Mouse (Mus musculus) cerebellum, adult 2 months (tissue): ENCODE data around the gene Gm45837. TPM values are rescaled to one million over a fixed set of nuclear protein-coding genes. Genes with fewer than 3 reads are reported as not detected.
"Not testable (repeated sequence)": the region's sequence is repeated elsewhere in the genome, so short reads cannot be mapped to it uniquely, and the experiment has no call there.

Experiments
- DNase-seq, 2 experiments: peaks; one replicate each; pipeline ENCODE4 v3.0.0; 2021
- H3K27ac ChIP-seq: fragments of 200-500 bp; 2 replicates; pipeline ENCODE4 v1.5.1; 2012; ENCODE audit warnings: low read length, control low read depth, inconsistent platforms; ENCODE audit not compliant: insufficient read depth
- H3K27me3 ChIP-seq: fragments of 200-500 bp; 2 replicates; pipeline ENCODE4 v1.6.1; 2012; ENCODE audit warnings: inconsistent platforms, mild to moderate bottlenecking, low read length, moderate library complexity; ENCODE audit not compliant: control insufficient read depth, insufficient read depth
- H3K4me1 ChIP-seq: fragments of 200-500 bp; 2 replicates; pipeline ENCODE4 v1.6.1; 2011; ENCODE audit warnings: low read length; ENCODE audit not compliant: control insufficient read depth, insufficient read depth
- H3K4me3 ChIP-seq: fragments of 200-500 bp; replicated peaks from 2 replicates; pipeline ENCODE3; 2011; ENCODE audit warnings: mild to moderate bottlenecking, low read depth, low read length, control low read depth; ENCODE audit not compliant: insufficient read depth
- CTCF ChIP-seq: fragments of 200-500 bp; IDR thresholded peaks from 2 replicates; pipeline ENCODE4 v1.5.1; 2011; ENCODE audit warnings: low read depth, mild to moderate bottlenecking, control low read depth, low read length, moderate library complexity, borderline replicate concordance; ENCODE audit not compliant: insufficient read depth
- POLR2A ChIP-seq: fragments of 200-500 bp; IDR thresholded peaks from 2 replicates; pipeline ENCODE4 v1.6.1; 2011; ENCODE audit warnings: low read length, control low read depth, borderline replicate concordance; ENCODE audit not compliant: insufficient read depth
- WGBS: fragments of 180-500 bp; shearing (Covaris S2); methylation state at CpG from one replicate; pipeline ENCODE4 v1.1.7; 2018; 5-methylcytosine and 5-hydroxymethylcytosine counted together
- polyA plus RNA-seq: library from polyadenylated mRNA; depleted of rRNA; stranded (reverse); fragments of >200 nt; gene quantifications from 2 replicates; pipeline ENCODE4 v1.2.3, GENCODE M21; 2012

The Gm45837 gene
- polyA plus RNA-seq, 1 experiment: 1.2 TPM

GRCm38 (mm10) chr7:101539774-101540173 lies 129.1 kb downstream of the Gm45837 start:
- no peak for DNase-seq
- Histone ChIP-seq H3K4me1 (no peaks in the 10 kb centered on the region), H3K27ac (no peak overlapping the region), H3K27me3 (no peaks in the 10 kb centered on the region), H3K4me3 (no peak overlapping the region)
- no peak for TF ChIP-seq CTCF
- no peak for TF ChIP-seq POLR2A
- 68% methylated on average over 9 of the region's 9 CpGs for WGBS

GRCm38 (mm10) chr7:101540684-101541083 lies 130.0 kb downstream of the Gm45837 start:
- Histone ChIP-seq H3K27ac (no peak overlapping the region), H3K27me3 (no peaks in the 10 kb centered on the region), H3K4me1 (no peaks in the 10 kb centered on the region), H3K4me3 (no peak overlapping the region)
- DNase-seq: no peak
- WGBS: 87% methylated on average over 5 of the region's 5 CpGs
- TF ChIP-seq POLR2A (no peak), CTCF (no peak)

- Histone ChIP-seq H3K4me3 (no peak overlapping the region), H3K27me3 (no peaks in the 10 kb centered on the region), H3K4me1 (no peaks in the 10 kb centered on the region), H3K27ac (no peak overlapping the region)
- DNase-seq: peak; percentile 67 to 68
- TF ChIP-seq POLR2A: no peak
- peak; percentile 80 for TF ChIP-seq CTCF
- WGBS: 6% methylated on average over 11 of the region's 11 CpGs
These were observed 130.4 kb downstream of the Gm45837 start for GRCm38 (mm10) chr7:101541132-101541531.

GRCm38 (mm10) chr7:101541734-101542133 lies 131.0 kb downstream of the Gm45837 start:
- DNase-seq: no peak
- TF ChIP-seq CTCF: no peak
- H3K27ac ChIP-seq: no peak overlapping the region
- H3K27me3 ChIP-seq: no peaks in the 10 kb centered on the region
- WGBS: 42% methylated on average over 10 of the region's 10 CpGs
- no peak overlapping the region for H3K4me3 ChIP-seq
- no peaks in the 10 kb centered on the region for H3K4me1 ChIP-seq

GRCm38 (mm10) chr7:101547651-101548050 lies 137.0 kb downstream of the Gm45837 start:
- 76% methylated on average over 3 of the region's 3 CpGs for WGBS
- Histone ChIP-seq H3K27me3 (no peaks in the 10 kb centered on the region; the same call in 1 of the 2 replicates), H3K27ac (no peak overlapping the region), H3K4me3 (no peak overlapping the region), H3K4me1 (no peaks in the 10 kb centered on the region)
- TF ChIP-seq POLR2A: no peak
- no peak for TF ChIP-seq CTCF
- no peak for DNase-seq

GRCm38 (mm10) chr7:101549266-101549665 lies 138.6 kb downstream of the Gm45837 start:
- WGBS: 92% methylated on average over 3 of the region's 3 CpGs
- no peak for DNase-seq

GRCm38 (mm10) chr7:101550686-101551485 lies 140.2 kb downstream of the Gm45837 start:
- no peak for TF ChIP-seq POLR2A
- TF ChIP-seq CTCF: no peak
- no peak for DNase-seq
- no peak overlapping the region for H3K4me3 ChIP-seq
- no peaks in the 10 kb centered on the region for H3K4me1 ChIP-seq
- H3K27ac ChIP-seq: no peak overlapping the region
- WGBS: 81% methylated on average over 7 of the region's 7 CpGs
- H3K27me3 ChIP-seq: no peaks in the 10 kb centered on the region; the same call in 1 of the 2 replicates

More at GRCm38 (mm10) chr7:101549266-101549665, 138.6 kb downstream of the Gm45837 start:
- Histone ChIP-seq H3K27me3 (no peaks in the 10 kb centered on the region; the same call in 1 of the 2 replicates), H3K4me1 (no peaks in the 10 kb centered on the region), H3K4me3 (no peak overlapping the region), H3K27ac (no peak overlapping the region)
- TF ChIP-seq POLR2A: no peak
- no peak for TF ChIP-seq CTCF

GRCm38 (mm10) chr7:101551530-101551929 lies 140.8 kb downstream of the Gm45837 start:
- Histone ChIP-seq H3K4me1 (no peaks in the 10 kb centered on the region), H3K4me3 (no peak overlapping the region), H3K27me3 (no peaks in the 10 kb centered on the region; the same call in 1 of the 2 replicates), H3K27ac (no peak overlapping the region)
- no peak for DNase-seq
- 100% methylated on average over 1 of the region's 1 CpGs for WGBS
- TF ChIP-seq POLR2A: no peak
- TF ChIP-seq CTCF: no peak

- not testable (repeated sequence) for H3K27ac ChIP-seq, H3K4me3 ChIP-seq, H3K4me1 ChIP-seq, H3K27me3 ChIP-seq, DNase-seq
- WGBS: 94% methylated on average over 3 of the region's 3 CpGs
These were observed 144.8 kb downstream of the Gm45837 start for GRCm38 (mm10) chr7:101555473-101555872.
